Mouse (Mus musculus) mature B cell (primary cell): ENCODE measurements around the gene Lamc2.

Source experiments
- in situ Hi-C: fragments of 300-500 bp; cut with MboI; formaldehyde crosslinking; loops from 2 replicates; pipeline ENCODE4 v1.14.3; 2019

The Lamc2 gene

DNA sequence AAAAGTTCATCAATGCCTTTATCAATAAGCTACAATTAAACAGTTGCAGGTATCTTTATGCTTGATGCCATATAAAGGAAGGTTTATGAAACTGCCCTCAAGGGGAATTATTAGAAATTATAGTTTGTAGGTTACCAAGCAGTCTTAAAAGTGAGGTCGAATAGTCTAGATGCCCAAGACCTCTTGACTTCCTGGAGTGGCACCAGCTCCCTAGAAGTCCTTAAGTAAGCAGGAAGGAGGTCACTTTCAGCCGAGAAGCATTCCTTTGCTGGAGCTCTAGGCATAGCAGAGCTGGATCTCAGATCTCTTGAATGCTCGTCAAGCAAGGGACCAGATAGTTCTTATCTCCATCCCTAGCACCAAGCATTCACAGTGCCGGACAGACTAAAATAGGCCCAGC is 58.6 kb downstream of the Lamc2 start:
- in situ Hi-C loops = no loop called here

DNA sequence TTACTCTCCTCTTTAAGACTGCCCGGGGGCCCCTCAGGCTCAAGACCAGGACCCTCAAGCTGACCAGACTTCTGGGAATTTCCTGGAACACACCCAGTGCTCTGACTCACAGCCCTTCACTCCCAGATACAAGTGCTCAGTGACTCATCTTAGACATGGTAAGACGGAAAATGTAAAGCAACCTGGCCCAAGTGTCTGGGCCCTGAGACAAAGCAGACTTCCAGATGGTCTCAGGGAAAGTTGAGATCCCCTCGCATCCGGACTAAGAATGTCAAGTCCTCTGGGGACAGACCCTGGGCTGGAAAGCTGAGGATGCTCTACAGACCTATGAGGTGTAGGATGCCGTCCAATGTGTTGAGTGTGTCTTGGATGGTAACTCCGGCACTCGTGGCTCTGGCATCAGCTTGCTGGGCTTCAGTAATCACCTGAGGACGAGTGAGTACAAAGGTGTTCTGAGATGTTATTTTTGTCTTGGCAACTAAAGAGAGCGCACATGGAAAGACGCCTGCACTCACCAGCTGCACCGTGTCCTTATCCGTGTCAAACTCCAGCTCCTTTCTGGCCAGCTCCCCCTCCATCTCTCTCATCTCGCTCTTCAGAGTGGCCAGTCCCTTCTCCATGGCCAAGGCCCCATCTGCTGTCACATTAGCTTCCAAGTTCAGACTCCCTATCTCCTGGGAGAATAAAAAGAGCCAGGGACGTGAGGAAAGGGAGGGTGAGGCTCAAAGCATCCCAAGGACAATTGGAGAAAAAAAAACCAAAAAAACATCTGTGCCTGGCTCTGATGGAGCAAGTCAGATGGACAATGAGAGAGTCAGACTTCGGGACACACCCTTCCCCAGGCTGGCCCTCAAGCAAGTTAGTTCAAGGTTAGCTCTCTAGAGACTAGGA is 59.5 kb downstream of the Lamc2 start:
- in situ Hi-C loops = no loop called here

DNA sequence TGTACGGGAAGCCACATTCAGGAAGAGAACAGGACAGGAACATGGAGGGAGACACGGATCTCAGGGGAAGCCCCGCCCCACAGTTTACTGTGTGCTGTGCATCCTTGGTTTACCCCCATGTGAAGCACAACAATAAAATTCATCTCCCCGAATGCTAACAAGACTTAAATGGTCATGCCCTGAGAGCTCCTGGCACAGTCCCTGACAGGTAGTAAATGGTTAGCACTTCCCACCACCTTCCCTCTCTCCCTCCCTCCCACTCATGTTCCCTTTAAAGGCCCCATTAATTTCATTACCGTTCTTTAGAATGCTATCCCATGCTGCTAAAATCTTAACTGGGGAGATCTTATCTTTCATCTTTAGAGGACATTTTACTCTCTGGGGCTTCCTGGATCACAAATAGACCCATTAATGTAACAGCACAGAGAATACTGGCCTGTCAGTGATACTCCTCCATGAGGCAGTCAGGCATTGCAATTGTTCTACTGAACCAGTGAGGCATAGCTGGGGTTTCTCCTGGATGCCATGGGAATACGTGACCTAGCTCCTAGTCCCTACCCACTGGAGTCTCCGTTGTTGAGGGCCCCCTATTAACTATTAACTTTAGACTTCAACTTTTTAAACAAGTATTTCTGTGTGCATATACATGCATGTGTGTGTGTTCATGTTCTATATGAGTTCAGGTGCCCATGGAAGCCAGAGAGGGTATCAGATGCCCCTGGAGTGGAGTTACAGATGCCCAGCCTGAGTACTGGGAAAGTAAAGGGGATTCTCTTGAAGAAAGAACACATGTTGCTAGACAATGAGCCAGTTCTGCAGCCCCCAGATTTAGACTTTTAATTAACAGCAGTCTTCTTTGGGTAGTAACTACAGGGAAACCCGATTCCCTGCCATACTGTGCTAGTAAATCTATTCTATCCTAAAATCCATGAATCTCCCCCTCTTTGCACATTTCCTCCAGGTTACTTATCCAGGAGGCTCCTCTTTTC is 60.7 kb downstream of the Lamc2 start:
- in situ Hi-C loops = no loop called here

DNA sequence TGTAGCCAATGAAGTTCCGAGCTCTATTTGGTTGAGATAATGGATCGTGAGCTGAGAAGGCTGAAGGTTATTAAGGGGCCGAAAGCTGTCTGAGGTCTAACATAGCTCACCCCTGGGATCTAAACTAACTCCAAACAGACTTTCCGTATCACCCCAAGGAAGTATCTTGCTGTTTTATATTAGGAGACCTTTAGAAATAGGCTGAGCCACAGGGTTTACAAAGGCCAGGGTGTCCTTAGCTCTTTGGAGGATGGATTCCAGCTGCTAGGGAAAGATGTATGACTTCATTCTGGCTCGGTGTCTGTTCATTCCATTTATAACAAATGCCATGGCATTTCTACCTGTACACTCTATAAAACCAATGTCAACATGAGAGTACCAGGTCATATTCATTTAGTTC is 61.7 kb downstream of the Lamc2 start:
- in situ Hi-C loops = no loop called here

DNA sequence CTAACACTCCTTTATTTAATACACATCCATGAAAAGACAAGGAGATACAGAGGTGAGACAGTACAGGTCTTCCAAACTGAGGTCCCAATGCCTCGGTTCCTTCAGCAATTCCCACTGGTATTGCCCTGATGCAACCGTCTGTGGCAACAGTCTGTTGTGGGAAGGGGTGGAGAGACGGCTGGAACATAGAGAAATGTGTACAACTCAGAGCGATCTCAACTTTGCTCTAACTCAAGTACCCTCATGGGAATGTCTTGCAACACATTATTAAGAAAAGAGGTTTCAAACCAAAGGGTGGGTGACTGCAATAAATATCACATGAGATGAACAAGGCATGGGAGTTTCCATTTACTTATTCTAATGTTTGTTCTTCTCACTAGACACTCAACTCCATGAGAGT is 63.5 kb downstream of the Lamc2 start:
- in situ Hi-C loops = no loop called here

DNA sequence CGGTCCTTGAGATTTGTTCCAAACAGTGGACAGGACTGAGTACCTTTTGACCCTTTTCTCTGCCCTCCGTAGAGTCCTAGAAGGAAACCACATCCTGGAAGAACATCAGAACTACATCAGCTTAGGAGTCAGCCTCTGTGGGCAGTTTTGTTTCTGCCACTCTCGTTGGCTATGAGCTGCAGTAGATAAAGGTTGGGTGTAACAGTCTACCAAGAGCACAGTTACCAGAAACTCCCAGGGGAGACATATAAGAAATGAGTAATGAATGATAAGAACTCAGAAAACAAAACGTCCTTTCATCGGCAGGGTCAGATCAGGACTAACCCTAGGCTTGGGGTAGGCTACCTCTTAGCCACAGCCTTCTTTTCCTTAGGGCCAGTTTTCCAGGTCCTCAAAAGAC is 64.9 kb downstream of the Lamc2 start:
- in situ Hi-C loops = no loop called here

- in situ Hi-C loops = no loop called here
These were observed 65.7 kb downstream of the Lamc2 start for GRCm38 (mm10) chr1:153120544-153120943.

DNA sequence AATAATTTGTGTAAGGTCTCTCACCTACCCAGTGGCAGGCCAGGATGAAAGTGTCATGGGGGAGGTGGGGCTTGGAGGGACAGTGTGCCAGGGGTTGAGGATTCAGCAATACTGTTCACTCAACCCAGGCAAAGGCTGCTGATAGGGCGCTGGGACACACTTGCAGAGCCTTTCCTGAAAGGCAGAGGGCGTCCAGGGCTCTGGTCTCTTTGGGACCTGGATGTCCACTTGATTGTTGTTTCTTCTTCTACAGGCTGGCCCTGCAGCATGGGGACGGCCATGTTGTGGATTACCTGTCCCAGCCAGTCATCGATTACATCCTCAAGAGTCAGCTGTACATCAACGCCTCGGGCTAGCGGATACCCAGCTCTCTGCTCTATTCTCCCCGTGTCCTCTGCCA is 70.9 kb downstream of the Lamc2 start:
- in situ Hi-C loops = no loop called here

DNA sequence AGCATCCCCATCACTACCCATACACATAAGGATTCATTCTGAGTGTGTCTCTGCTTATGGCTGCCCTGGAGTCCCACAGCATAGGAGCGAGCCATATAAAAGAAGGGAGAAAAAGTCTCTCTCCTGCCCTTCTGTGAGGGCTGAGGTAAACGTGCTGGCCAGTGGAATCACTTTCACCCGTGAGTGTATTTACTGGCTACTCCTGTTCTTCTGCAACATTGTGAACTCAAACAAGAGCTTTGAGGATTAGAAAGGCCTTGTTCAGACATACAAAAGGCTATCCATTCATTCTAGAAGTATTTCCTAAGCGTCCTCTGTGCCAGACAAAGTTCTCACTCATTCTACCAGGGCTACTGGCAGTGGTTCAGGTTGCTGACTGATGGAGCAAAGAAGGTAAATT is 74.7 kb downstream of the Lamc2 start:
- in situ Hi-C loops = no loop called here

GRCm38 (mm10) chr1:153109836-153110235 is 76.4 kb downstream of the Lamc2 start:
- in situ Hi-C loops = loop anchor here (10.0 kb wide), 1 partner anchor 275 kb away; no protein-coding TSS in a partner anchor

DNA sequence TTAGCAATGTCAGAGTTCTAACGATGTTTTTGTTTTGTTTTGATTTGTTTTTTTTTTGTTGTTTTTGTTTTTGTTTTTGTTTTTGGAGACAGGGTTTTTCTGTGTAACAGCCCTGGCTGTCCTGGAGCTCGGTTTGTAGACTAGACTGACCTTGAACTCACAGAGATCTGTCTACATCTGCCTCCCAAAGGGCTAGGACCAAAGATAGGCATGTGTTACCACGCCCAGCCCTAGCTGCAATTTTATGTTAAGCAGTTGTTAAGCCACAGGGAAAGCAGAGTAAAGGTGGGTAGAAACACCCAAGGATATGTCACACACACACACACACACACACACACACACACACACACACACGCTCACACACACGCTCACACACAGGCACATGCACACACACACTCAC is 76.9 kb downstream of the Lamc2 start:
- in situ Hi-C loops = loop anchor here (10.0 kb wide), 1 partner anchor 275 kb away; no protein-coding TSS in a partner anchor

- in situ Hi-C loops = loop anchor here (10.0 kb wide), 1 partner anchor 277 kb away; no protein-coding TSS in a partner anchor
These were observed 78.4 kb downstream of the Lamc2 start for GRCm38 (mm10) chr1:153107866-153108265.

DNA sequence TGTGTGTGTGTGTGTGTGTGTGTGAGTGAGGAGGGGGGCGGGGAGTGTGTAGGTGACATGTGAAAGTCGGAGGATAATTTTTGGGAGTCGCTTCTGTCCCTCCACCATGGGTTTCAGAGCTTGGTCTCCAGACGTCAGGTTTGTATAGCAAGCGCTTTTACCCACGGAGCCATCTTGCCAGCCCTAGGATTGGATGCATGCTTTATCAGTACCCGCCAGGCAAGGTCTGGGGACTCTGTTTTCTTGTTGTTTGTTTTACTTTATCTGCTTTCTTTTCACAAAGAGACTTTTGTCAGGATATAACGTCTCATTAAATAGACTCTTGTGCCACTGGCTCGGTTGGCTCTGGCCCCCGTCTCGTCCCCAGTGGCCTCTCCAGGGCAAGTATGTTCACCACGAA is 81.4 kb downstream of the Lamc2 start:
- in situ Hi-C loops = loop anchor here (10.0 kb wide), 1 partner anchor 280 kb away; no protein-coding TSS in a partner anchor

DNA sequence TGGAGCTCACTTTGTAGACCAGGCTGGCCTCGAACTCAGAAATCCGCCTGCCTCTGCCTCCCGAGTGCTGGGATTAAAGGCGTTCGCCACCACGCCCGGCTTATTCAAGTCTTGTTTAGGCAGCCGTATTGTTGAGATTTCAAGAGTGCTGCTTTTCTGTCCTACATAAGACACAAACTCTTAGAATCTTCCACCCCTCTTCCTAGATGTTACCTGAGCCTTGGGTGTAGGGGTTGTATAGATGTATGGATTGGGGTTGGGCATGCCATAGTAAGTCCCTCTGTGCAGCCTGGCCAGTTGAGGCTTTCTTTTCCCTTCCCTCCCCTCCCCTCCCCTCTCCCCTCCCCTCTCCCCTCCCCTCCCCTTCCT is 83.1 kb downstream of the Lamc2 start:
- in situ Hi-C loops = loop anchor here (10.0 kb wide), 1 partner anchor 282 kb away; no protein-coding TSS in a partner anchor

GRCm38 (mm10) chr1:153102296-153103185 is 83.7 kb downstream of the Lamc2 start:
- in situ Hi-C loops = loop anchor here (10.0 kb wide), 1 partner anchor 282 kb away; no protein-coding TSS in a partner anchor

DNA sequence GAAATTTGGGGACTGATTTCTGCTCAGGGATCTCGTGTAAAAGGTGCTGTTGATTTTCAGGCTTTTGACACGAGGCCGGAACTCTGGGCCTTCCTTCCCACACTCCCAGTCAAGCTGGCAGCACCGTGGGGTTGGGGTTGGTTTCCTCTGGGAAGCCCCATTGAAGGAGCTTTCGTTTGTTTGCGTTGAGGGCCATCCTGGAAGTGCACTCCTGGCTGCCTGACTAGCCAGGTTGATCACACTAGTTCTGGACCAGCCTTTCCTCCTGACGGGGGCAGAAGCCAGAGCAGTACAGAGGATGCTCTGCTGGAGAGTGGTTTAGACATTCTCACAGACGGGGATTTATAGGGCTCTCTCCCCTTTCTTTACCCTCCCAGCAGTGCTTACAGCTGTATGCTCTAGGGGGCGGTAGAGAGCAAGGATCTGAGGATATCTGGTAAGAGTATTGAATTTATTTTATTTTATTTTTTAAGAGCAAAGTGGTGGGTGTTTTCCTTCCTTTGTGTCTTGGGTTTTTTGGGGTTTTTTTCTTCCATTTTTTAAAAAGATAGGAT is 84.8 kb downstream of the Lamc2 start:
- in situ Hi-C loops = loop anchor here (10.0 kb wide), 1 partner anchor 283 kb away; no protein-coding TSS in a partner anchor

DNA sequence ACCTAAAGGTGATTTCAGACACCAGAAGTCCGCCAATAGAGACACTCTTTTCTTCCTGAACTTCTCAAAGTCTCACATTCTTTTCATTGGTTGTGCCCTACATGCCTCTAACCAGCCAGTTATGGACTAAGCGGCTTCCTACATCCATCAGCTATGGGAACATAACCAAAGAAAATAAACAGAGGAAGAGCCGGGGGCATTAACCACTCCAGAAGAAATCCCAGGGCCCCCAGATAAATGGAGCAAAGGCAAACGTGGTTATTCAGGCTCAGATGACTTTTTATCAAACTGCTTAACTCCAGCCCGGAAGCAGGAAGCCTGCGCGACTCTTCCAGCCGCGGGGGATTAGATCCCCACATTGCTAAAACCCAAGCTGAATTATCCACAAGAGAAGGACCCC is 85.3 kb downstream of the Lamc2 start:
- in situ Hi-C loops = loop anchor here (10.0 kb wide), 1 partner anchor 284 kb away; no protein-coding TSS in a partner anchor

GRCm38 (mm10) chr1:153098586-153098985 is 87.7 kb downstream of the Lamc2 start:
- in situ Hi-C loops = no loop called here

- in situ Hi-C loops = no loop called here
These were observed 89.1 kb downstream of the Lamc2 start for GRCm38 (mm10) chr1:153097017-153097675.
